Mouse (Mus musculus) neural tube, embryonic 14.5 days (tissue): ENCODE results near the gene Lyzl6. TPM values are rescaled to one million over a fixed set of nuclear protein-coding genes. Genes with fewer than 3 reads are reported as not detected.

Experiments
- ATAC-seq: fragments of 200-750 bp; cut with Nextera tagmentation; 2 replicates; pipeline ENCODE4 v1.8.0; 2017; ENCODE audit warnings: low read depth, mild to moderate bottlenecking, moderate TSS enrichment, moderate library complexity
- H3K27ac ChIP-seq: fragments of 300-500 bp; sonication (generic); 2 replicates; pipeline ENCODE4 v1.5.1; 2014; ENCODE audit warnings: low read depth, mild to moderate bottlenecking, control low read depth, low read length, moderate library complexity, mixed read lengths
- H3K27me3 ChIP-seq: fragments of 300-500 bp; sonication (generic); 2 replicates; pipeline ENCODE4 v1.6.1; 2014; ENCODE audit warnings: low read length; ENCODE audit not compliant: control insufficient read depth, insufficient read depth
- H3K36me3 ChIP-seq: fragments of 300-500 bp; sonication (generic); 2 replicates; pipeline ENCODE4 v1.6.1; 2014; ENCODE audit warnings: low read length, mixed read lengths; ENCODE audit not compliant: control insufficient read depth, insufficient read depth
- H3K4me1 ChIP-seq: fragments of 300-500 bp; sonication (generic); 2 replicates; pipeline ENCODE4 v1.6.1; 2014; ENCODE audit warnings: low read length; ENCODE audit not compliant: control insufficient read depth, insufficient read depth
- H3K4me2 ChIP-seq: fragments of 300-500 bp; sonication (generic); 2 replicates; pipeline ENCODE4 v1.6.1; 2014; ENCODE audit warnings: mild to moderate bottlenecking, low read depth, low read length, control low read depth
- H3K4me3 ChIP-seq: fragments of 300-500 bp; sonication (generic); 2 replicates; pipeline ENCODE4 v1.5.1; 2014; ENCODE audit warnings: low read depth, low read length, control low read depth, mixed read lengths
- H3K9ac ChIP-seq: fragments of 300-500 bp; sonication (generic); replicated peaks from 2 replicates; pipeline ENCODE4 v1.6.1; 2014; ENCODE audit warnings: low read depth, mild to moderate bottlenecking, control low read depth, low read length, mixed read lengths
- H3K9me3 ChIP-seq: fragments of 300-500 bp; sonication (generic); 2 replicates; pipeline ENCODE4 v1.6.1; 2016; ENCODE audit warnings: low read length; ENCODE audit not compliant: control insufficient read depth
- WGBS: fragments of 180-500 bp; shearing (Covaris S2); extraction: QIAGEN DNeasy Blood & Tissue Kit; methylation state at CpG from one replicate; pipeline ENCODE4 v1.1.7; 2014; 5-methylcytosine and 5-hydroxymethylcytosine counted together
- polyA plus RNA-seq: library from polyadenylated mRNA; unstranded; fragments of >200 nt; fragmentation: Nextera tagmentation; extraction: Ambion mirVana; gene quantifications from 2 replicates; pipeline ENCODE4 v1.2.1, GENCODE M21; 2014

The Lyzl6 gene
- polyA plus RNA-seq, 1 experiment from 2014 or later: not detected

DNA sequence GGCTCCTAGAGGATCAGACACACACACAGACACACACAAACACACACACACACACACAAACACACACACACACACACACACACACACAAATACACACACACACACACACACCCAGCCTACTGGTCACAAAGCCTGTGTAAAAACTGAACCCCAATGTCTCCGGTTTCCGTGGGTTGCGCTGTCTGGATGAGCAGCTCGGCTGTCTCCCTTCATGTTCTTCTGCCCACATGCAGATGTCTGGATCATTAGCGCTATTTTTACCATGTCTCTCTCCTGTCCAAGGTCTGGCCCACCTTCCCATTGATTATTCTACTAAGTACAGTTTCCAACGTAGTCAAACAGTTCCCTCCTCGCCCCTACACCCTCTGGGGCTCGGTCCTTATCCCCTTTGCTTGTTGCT, 24.4 kb upstream of the Lyzl6 start:
- no peak for ATAC-seq
- H3K27me3 ChIP-seq: no peaks in the 10 kb centered on the region
- H3K27ac ChIP-seq: no peak overlapping the region
- no peaks in the 10 kb centered on the region for H3K9me3 ChIP-seq
- no peak overlapping the region for H3K9ac ChIP-seq
- 87% methylated on average over 8 of the region's 8 CpGs for WGBS
- no peak overlapping the region for H3K4me3 ChIP-seq
- no peak overlapping the region for H3K4me2 ChIP-seq
- 0 out of 2 replicates have a peak, but pooled peaks cover 9% of the 10 kb centered on the region for H3K4me1 ChIP-seq
- no peaks in the 10 kb centered on the region for H3K36me3 ChIP-seq

DNA sequence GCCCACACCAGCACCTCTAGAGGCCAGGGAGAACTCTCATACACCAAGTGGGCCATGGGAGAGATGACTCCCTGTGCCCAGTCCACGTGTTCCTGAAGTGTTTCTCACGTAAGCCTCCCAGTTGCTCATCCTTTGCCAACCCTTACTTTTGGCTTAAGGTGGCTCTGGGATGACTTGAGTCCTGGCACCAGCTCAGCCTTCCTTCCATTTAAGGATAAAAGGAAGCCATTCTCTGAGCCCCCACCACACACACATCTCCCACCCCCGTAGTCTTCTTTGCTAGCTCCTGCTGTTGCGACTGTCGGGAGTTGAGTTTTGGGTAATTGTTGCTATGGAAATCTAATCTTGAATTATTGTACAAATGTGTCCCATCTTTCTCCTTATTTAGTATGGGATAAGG, 23.9 kb upstream of the Lyzl6 start:
- no peaks in the 10 kb centered on the region for H3K36me3 ChIP-seq
- no peak overlapping the region for H3K4me3 ChIP-seq
- H3K4me1 ChIP-seq: 0 out of 2 replicates have a peak, but pooled peaks cover 9% of the 10 kb centered on the region
- 81% methylated on average over 5 of the region's 5 CpGs for WGBS
- no peak overlapping the region for H3K9ac ChIP-seq
- H3K4me2 ChIP-seq: no peak overlapping the region
- H3K27ac ChIP-seq: no peak overlapping the region
- no peaks in the 10 kb centered on the region for H3K9me3 ChIP-seq
- no peaks in the 10 kb centered on the region for H3K27me3 ChIP-seq
- ATAC-seq: no peak

DNA sequence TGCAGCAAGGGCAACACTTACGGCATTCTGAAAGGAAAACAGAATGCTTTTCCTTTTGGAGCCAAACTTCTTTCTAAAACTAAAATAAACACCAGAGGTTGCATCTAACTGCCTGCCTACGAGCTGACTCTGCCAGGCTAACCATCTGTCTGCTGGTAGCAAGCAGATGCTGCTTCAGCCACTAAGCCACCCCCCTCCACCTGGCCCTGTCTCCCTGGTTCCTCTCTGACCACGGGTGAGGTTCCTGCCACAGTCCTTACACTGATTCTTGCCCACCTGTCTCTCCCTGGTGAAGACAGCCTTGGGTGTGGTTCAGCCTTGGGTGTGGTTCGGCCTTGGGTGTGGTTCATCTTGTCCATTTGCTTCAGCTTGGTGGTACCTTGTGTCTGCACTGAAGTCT, 23.2 kb upstream of the Lyzl6 start:
- Histone ChIP-seq H3K27me3 (no peaks in the 10 kb centered on the region), H3K36me3 (no peaks in the 10 kb centered on the region), H3K4me1 (0 out of 2 replicates have a peak, but pooled peaks cover 7% of the 10 kb centered on the region), H3K9ac (no peak overlapping the region), H3K27ac (no peak overlapping the region), H3K4me2 (no peak overlapping the region), H3K9me3 (no peaks in the 10 kb centered on the region), H3K4me3 (no peak overlapping the region)
- 57% methylated on average over 4 of the region's 4 CpGs for WGBS
- ATAC-seq: no peak

DNA sequence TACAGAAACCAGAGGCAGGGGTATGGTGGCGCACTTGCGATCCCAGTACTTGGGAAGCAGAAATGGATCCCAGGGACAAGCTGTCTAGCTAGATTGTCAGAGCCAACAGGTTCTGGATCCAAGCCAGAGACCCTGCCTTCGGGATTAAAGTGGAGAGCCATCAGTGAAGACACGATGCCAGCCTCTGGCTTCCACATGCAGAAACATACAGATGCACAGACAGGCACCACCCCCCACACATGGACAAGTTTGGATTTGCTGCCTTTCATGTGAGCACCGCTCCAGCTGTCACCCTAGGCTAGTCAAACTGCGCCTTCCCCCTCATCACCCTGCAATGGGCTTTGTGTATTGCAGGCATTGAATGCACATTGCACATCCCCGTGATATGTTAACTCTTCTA, 19.5 kb upstream of the Lyzl6 start:
- Histone ChIP-seq H3K4me1 (no peaks in the 10 kb centered on the region), H3K27me3 (no peaks in the 10 kb centered on the region), H3K9me3 (no peaks in the 10 kb centered on the region), H3K4me3 (no peak overlapping the region), H3K9ac (no peak overlapping the region), H3K27ac (no peak overlapping the region), H3K36me3 (no peaks in the 10 kb centered on the region), H3K4me2 (no peak overlapping the region)
- no peak for ATAC-seq
- WGBS: 75% methylated on average over 7 of the region's 7 CpGs

DNA sequence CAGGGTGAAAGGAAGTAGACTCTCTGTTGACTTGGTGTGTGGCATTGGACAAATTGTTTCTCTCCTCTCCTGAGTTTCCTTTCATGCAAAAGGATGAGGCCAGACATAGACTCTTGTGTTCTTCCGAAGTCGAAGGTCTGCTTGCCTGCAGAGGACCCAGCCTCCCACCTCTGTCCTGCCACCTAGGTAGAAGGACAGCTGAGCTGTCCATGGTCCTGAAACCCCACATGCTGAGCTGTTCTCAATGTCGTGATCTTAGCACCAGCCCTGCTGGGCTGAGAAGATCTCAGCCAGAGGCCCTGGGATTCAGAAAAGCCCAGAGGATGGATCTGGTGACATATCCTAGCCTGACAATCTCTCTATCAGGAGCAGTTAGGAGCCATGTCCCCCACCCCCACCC, 17.8 kb upstream of the Lyzl6 start:
- 15% methylated on average over 3 of the region's 3 CpGs for WGBS
- peaks cover 8% of the 10 kb centered on the region for H3K27me3 ChIP-seq
- no peak for ATAC-seq

DNA sequence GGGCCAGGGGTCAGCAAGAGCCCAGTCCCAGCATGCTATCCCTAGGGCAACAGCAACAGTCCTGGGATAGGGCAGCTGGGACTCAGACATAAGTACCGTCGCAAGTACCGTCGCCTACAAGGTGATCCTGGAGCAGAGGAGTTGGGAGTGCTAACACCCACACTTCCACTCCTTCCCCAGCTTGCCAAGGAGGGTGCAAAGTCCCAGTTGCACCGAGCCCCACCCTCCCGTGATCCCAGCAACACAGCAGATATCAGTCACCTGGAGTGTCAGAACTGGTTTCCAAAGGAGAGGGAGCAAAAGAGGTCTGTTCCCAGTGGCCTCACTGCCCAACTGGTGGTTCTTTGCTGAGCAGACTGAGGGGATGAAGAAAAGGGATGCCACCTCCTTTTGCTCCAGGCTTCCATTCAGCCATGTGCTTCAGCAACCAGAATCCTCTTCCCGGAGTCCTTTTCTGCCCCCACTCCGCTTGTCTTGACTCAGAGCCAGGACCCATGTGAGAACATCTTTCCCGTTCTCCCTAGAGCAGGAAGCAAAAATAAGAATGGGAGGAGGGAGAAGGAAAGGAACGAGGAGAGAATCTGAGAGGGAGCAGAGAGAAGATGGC, 14.8 kb upstream of the Lyzl6 start:
- Histone ChIP-seq H3K27ac (no peak overlapping the region), H3K4me3 (no peak overlapping the region), H3K27me3 (peaks cover 33% of the 10 kb centered on the region), H3K9ac (no peak overlapping the region), H3K36me3 (no peaks in the 10 kb centered on the region), H3K4me2 (no peak overlapping the region), H3K9me3 (no peaks in the 10 kb centered on the region), H3K4me1 (peaks cover 6% of the 10 kb centered on the region; the same call in 1 of the 2 replicates)
- no peak for ATAC-seq
- WGBS: 77% methylated on average over 10 of the region's 10 CpGs

More for the DNA sequence above, 17.8 kb upstream of the Lyzl6 start:
- Histone ChIP-seq H3K4me2 (no peak overlapping the region), H3K36me3 (no peaks in the 10 kb centered on the region), H3K4me3 (no peak overlapping the region), H3K4me1 (no peaks in the 10 kb centered on the region), H3K9me3 (no peaks in the 10 kb centered on the region), H3K9ac (no peak overlapping the region), H3K27ac (no peak overlapping the region)

DNA sequence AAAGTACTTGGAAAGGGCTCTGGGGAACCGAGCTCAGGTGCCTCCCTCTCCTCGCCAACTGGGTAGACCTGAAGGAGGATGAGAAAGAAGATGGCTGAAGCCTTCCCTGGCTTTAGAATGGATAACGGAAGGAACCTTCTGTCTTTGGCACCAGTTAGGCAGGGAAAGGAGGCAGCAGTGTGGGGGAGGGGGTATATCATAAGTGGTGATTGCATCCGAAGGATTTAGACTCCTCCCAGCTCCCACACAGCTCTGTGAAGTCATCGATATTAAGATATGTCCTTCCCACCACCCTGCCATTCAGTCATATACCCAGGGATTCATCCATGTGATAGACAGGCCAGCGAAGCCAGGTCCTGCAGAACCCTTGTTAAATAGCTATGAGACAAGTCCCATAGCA, 12.7 kb upstream of the Lyzl6 start:
- no peak for ATAC-seq

DNA sequence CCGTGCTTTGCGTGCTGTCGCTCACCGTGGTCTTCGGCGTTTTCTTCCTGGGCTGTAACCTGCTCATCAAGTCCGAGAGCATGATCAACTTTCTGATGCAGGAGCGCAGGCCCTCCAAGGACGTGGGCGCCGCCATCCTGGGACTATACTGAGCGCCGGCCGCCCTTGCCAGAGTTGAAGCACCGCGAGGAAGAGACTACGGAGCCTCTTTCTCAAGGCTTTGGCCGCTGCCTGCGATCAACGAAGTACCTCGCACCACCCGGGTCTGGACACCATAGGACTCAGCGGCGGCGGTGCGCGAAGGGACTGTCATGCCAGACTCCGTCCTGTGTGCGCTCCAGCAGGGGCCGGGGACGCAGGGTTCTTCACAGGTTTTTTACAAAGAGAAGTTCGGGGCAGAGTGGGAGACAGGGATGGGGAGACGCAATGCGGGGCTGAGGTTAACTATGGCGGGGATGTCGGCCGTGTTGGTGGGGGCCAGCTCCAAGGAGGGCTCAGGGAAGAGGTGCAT, 11.3 kb upstream of the Lyzl6 start:
- 0 out of 2 replicates have a peak overlapping the region, but pooled peaks have one; percentile 22 for H3K9ac ChIP-seq

More for the DNA sequence above, 12.7 kb upstream of the Lyzl6 start:
- H3K9ac ChIP-seq: no peak overlapping the region
- peaks cover 6% of the 10 kb centered on the region; the same call in 1 of the 2 replicates for H3K4me1 ChIP-seq
- peaks cover 49% of the 10 kb centered on the region for H3K27me3 ChIP-seq
- no peaks in the 10 kb centered on the region for H3K36me3 ChIP-seq
- no peaks in the 10 kb centered on the region for H3K9me3 ChIP-seq
- H3K27ac ChIP-seq: no peak overlapping the region
- WGBS: 81% methylated on average over 6 of the region's 6 CpGs
- H3K4me3 ChIP-seq: no peak overlapping the region
- H3K4me2 ChIP-seq: no peak overlapping the region

DNA sequence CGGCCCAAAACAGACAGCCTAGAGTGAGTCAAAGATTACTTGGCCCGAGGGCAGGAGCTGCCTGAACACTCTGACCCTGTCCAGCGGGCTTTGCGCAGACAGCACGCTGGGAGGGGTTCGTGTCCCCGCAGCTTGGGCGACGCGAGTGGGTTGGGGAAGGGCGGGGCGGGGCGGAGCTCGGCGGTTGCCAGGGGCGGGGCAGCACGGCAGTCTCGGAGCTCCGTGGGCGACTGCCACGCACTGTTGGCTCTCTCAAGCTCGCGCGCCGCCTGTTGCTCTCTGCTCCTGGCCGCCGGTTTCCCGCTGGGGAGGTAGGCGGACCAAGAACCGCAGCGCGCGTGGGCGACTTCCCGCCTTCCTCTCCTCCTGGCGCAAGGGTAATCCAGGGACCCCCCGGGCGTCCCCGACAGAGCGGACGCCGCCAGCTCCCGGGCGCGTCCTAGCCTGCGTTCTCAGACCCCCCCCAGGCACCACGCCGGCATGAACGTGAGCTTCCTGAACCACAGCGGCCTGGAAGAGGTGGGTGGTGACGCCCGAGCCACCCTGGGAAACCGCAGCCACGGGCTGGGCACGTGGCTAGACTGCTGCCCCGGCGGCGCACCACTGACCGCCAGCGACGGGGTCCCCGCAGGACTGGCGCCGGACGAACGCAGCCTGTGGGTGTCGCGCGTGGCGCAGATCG, 10.8 kb upstream of the Lyzl6 start, which contains the start of gene Rprml:
Gene Rprml, plus strand, starts transcription at position 270 of the 682 bp plus-strand sequence.
- 0 out of 2 replicates have a peak within 1 kb of the TSS, but pooled peaks have one; percentile 22 for H3K9ac ChIP-seq
- no peak within 1 kb of the TSS for H3K27ac ChIP-seq
- peaks cover 6% of the 10 kb centered on the region; the same call in 1 of the 2 replicates for H3K4me1 ChIP-seq
- H3K4me3 ChIP-seq: peak within 1 kb of the TSS; percentile 36
- 1% methylated on average over 61 of the region's 71 CpGs for WGBS
- peak within 1 kb of the TSS; percentile 58 for H3K4me2 ChIP-seq
- ATAC-seq: no peak
- H3K27me3 ChIP-seq: peaks cover 49% of the 10 kb centered on the region
- H3K36me3 ChIP-seq: no peaks in the 10 kb centered on the region
- no peaks in the 10 kb centered on the region for H3K9me3 ChIP-seq

More for the DNA sequence above, 11.3 kb upstream of the Lyzl6 start:
- peak overlapping the region; percentile 36 for H3K4me3 ChIP-seq
- peaks cover 49% of the 10 kb centered on the region for H3K27me3 ChIP-seq
- under 1% methylated on average over 37 of the region's 37 CpGs for WGBS
- no peak for ATAC-seq
- H3K4me1 ChIP-seq: peaks cover 6% of the 10 kb centered on the region; the same call in 1 of the 2 replicates
- no peaks in the 10 kb centered on the region for H3K36me3 ChIP-seq
- H3K27ac ChIP-seq: no peak overlapping the region
- peak overlapping the region; percentile 58 for H3K4me2 ChIP-seq
- no peaks in the 10 kb centered on the region for H3K9me3 ChIP-seq
